Mouse (Mus musculus): Measurements from ENCODE around the gene Sdk1.

DNA sequence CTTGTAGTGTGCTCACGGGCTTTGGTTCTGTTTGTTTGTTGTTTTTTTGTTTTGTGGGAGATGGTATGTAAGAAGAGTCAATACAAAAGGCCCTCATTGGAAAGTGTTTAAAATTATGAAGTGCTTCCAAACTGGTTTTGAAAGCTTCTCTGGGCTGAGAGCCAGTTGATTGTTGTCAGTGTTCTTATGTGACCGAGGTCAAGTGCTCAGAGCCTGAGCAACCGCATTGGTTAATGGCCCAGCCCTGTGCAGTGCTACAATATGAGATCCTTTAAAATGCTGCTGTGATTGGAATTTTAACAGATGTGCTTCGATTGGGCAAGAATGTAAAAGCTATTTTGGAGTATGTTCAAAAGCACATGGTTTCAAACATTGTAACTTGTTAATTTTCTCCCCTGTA is 127.3 kb downstream of the Sdk1 start:
- TF ChIP-seq CTCF (IDR thresholded peaks at IDR 0.05; ENCODE audit: low read depth, low read length) (no peak), POLR2A (IDR thresholded peaks at IDR 0.05; ENCODE audit: extremely low read depth, insufficient read depth, low read length) (no peak)
